ENCODE assay signal across 10 mouse cellular contexts in the genomic region with DNA sequence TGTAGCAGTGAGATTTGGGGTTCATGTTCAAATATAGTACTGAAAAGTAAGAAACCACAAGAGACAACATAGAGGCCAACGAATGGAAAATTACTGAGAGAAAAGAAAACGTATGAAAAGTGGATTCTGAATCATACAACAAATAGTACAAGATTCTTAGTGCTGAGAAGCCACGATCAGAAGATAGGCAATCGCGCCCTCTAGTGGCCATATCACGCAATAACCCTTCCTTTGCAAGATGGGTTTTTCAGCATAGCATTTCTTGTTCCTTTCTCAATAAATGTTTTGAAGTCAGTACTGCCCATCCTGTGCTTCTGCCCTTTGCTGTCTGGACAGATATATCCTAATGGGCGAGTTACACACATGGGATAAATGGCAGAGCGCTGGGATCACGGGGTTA. TPM values are rescaled to one million over a fixed set of nuclear protein-coding genes. Genes with fewer than 3 reads are reported as not detected.
DNase-seq lines count a peak whose midpoint lies in the region; ATAC-seq and TF ChIP-seq lines count a peak whose summit lies in the region.
"Had no signal": no experiment of that assay in that cellular context is flagged by ENCODE, and none has a peak within 500 bp of the region (broad histone marks: within the 10 kb centered on the region; RNA-seq: fewer than 3 reads in every experiment).

No protein-coding gene starts in this region.

- peak; percentile 45 for DNase-seq in layer of hippocampus, adult 11-12 months (ENCODE audit: low spot score)
- DNase-seq in layer of hippocampus, adult 9-11 months: no peak
- DNase-seq in Patski (ENCODE audit: low read depth, low spot score): no peak
- DNase-seq in cerebellum, postnatal 14 days: peak; percentile 60 to 71
- DNase-seq in heart, postnatal 14 days: peak; percentile 8 to 17
- DNase-seq in left cerebral cortex, postnatal 14 days (ENCODE audit: low spot score in 2 of 2): peak; percentile 69 to 74
- DNase-seq in retina, embryonic 14.5 days (ENCODE audit: low spot score): peak; percentile 82
- DNase-seq in T-cell, adult 2 months (ENCODE audit: low spot score): no peak

- peak; percentile 78 for TF ChIP-seq CTCF in Patski (IDR thresholded peaks at IDR 0.05)

- no peaks in the 10 kb centered on the region for H3K27me3 ChIP-seq in Patski

- POLR2A ChIA-PET in Patski (lab: Charles Lee): no interaction called here

- intact Hi-C loops in heart, postnatal 14 days (cut with DNase I): no loop called here
- intact Hi-C loops in left cerebral cortex, postnatal 14 days (cut with DNase I): loop anchor here (5.0 kb wide), 1 partner anchor 198 kb away; no protein-coding TSS in a partner anchor

- in situ Hi-C loops in Patski (cut with MboI; ENCODE audit: low pct_unique_long_range_greater_than_20kb): loop anchor here (5.0 kb wide), 1 partner anchor 198 kb away; no protein-coding TSS in a partner anchor

- no peak for ATAC-seq in Patski

- CTCF ChIA-PET in Patski (lab: Charles Lee): interaction anchor here (0.7 kb wide), 1 partner anchor 183 kb away, joined by 3 read pairs; no protein-coding TSS in a partner anchor

RNA-seq across cellular contexts. Expression of a gene that starts 3.2 kb away (rescaled TPM):
- polyA plus RNA-seq in Patski (2021): not detected
- total RNA-seq in heart, postnatal 14 days (2021): not detected
- not detected for total RNA-seq in left cerebral cortex, postnatal 14 days (2021)
- total RNA-seq: heart, adult 18-20 months had no signal
- polyA plus RNA-seq: neural tube, embryonic 14.5 days had no signal

RNA-seq across cellular contexts. Expression of a gene that starts 8.8 kb away (rescaled TPM):
- not detected for polyA plus RNA-seq in Patski (2021)
- total RNA-seq in heart, postnatal 14 days (2021): not detected
- not detected for total RNA-seq in left cerebral cortex, postnatal 14 days (2021)
- total RNA-seq: heart, adult 18-20 months had no signal
- polyA plus RNA-seq: neural tube, embryonic 14.5 days had no signal

RNA-seq across cellular contexts. Expression of a gene that starts 14.3 kb away (rescaled TPM):
- polyA plus RNA-seq in Patski (2021): not detected
- not detected for total RNA-seq in heart, postnatal 14 days (2021)
- total RNA-seq in left cerebral cortex, postnatal 14 days (2021): not detected
- total RNA-seq: heart, adult 18-20 months had no signal
- polyA plus RNA-seq: neural tube, embryonic 14.5 days had no signal

RNA-seq across cellular contexts. Expression of a gene that starts 17.2 kb away (rescaled TPM):
- polyA plus RNA-seq in Patski (2021): not detected
- not detected for total RNA-seq in heart, postnatal 14 days (2021)
- total RNA-seq in left cerebral cortex, postnatal 14 days (2021): not detected
- total RNA-seq: heart, adult 18-20 months had no signal
- polyA plus RNA-seq: neural tube, embryonic 14.5 days had no signal

RNA-seq across cellular contexts. Expression of a gene that starts 22.8 kb away (rescaled TPM):
- not detected for polyA plus RNA-seq in Patski (2021)
- not detected for total RNA-seq in heart, postnatal 14 days (2021)
- not detected for total RNA-seq in left cerebral cortex, postnatal 14 days (2021)
- total RNA-seq: heart, adult 18-20 months had no signal
- polyA plus RNA-seq: neural tube, embryonic 14.5 days had no signal

Comparison
In these comparisons a context has a peak if more than half of its experiments do, and no peak if none do; other contexts are left out.
1. DNase-seq: peak in layer of hippocampus, adult 11-12 months (single experiment), cerebellum, postnatal 14 days (2 of 2), heart, postnatal 14 days (2 of 2), left cerebral cortex, postnatal 14 days (2 of 2) and retina, embryonic 14.5 days (single experiment); none in layer of hippocampus, adult 9-11 months (single experiment), Patski (single experiment) and T-cell, adult 2 months (single experiment).